ENCODE assay signal across 8 mouse cellular contexts in the genomic region with DNA sequence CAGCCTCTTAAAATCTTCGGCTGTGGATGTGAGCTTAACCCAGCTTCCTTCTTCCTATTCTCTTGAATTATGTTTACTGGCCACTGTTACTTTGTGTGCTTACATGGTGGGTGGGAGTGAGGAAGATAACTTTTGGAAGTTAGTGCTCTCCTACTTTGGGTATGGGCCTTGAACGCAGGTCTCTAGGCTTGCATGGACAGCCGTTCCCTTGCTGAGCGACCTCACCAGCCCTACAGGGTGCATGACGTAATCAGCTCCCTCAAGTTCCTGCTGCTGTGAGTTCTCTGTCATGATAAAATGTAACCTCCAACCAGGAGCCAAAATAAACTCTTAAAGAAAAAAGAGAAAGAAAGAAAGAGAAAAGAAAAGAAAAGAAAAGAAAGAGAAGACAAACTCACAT. TPM values are rescaled to one million over a fixed set of nuclear protein-coding genes. Genes with fewer than 3 reads are reported as not detected.
DNase-seq lines count a peak whose midpoint lies in the region; ATAC-seq lines count a peak whose summit lies in the region.

No protein-coding gene starts in this region.

- H3K4me1 ChIP-seq in midbrain, embryonic 10.5 days, result peaks cover 50% of the 10 kb centered on the region
- peaks cover 33% of the 10 kb centered on the region for H3K4me1 ChIP-seq in midbrain, embryonic 11.5 days (ENCODE audit: control insufficient read depth, insufficient read depth, low read length)
- H3K4me1 ChIP-seq in limb, embryonic 10.5 days, result peaks cover 62% of the 10 kb centered on the region
- peaks cover 33% of the 10 kb centered on the region for H3K4me1 ChIP-seq in stomach, embryonic 16.5 days (ENCODE audit: control insufficient read depth, insufficient read depth, low read length)

- no peak overlapping the region for H3K9ac ChIP-seq in midbrain, embryonic 11.5 days (ENCODE audit: low read length)
- H3K9ac ChIP-seq in stomach, embryonic 16.5 days (ENCODE audit: low read length), result no peak overlapping the region

- H3K36me3 ChIP-seq in midbrain, embryonic 10.5 days, result no peaks in the 10 kb centered on the region
- H3K36me3 ChIP-seq in midbrain, embryonic 11.5 days (ENCODE audit: control insufficient read depth, insufficient read depth, low read length), result no peaks in the 10 kb centered on the region
- H3K36me3 ChIP-seq in limb, embryonic 10.5 days, result no peaks in the 10 kb centered on the region
- no peaks in the 10 kb centered on the region for H3K36me3 ChIP-seq in stomach, embryonic 16.5 days (ENCODE audit: control insufficient read depth, insufficient read depth, low read length)

- H3K27me3 ChIP-seq in midbrain, embryonic 10.5 days (ENCODE audit: low read depth, poor library complexity, severe bottlenecking), result 0 out of 2 replicates have a peak, but pooled peaks cover 4% of the 10 kb centered on the region
- H3K27me3 ChIP-seq in midbrain, embryonic 11.5 days (ENCODE audit: control insufficient read depth, insufficient read depth, low read length), result no peaks in the 10 kb centered on the region
- no peaks in the 10 kb centered on the region for H3K27me3 ChIP-seq in limb, embryonic 10.5 days (ENCODE audit: low read depth, poor library complexity, severe bottlenecking)
- no peaks in the 10 kb centered on the region for H3K27me3 ChIP-seq in stomach, embryonic 16.5 days (ENCODE audit: control insufficient read depth, insufficient read depth, low read length)

- no peak overlapping the region for H3K4me3 ChIP-seq in midbrain, embryonic 10.5 days
- no peak overlapping the region for H3K4me3 ChIP-seq in midbrain, embryonic 11.5 days (ENCODE audit: low read depth, low read length)
- peak overlapping the region; percentile 33; the same call in 1 of the 2 replicates for H3K4me3 ChIP-seq in limb, embryonic 10.5 days
- peak overlapping the region; percentile 22; the same call in 1 of the 2 replicates for H3K4me3 ChIP-seq in stomach, embryonic 16.5 days (replicated peaks; ENCODE audit: low read length)

- no peak for ATAC-seq in midbrain, embryonic 11.5 days (ENCODE audit: low FRiP score)
- no peak for ATAC-seq in stomach, embryonic 16.5 days (ENCODE audit: insufficient read depth, low FRiP score)

- 74% methylated on average over 5 of the region's 5 CpGs for WGBS in midbrain, embryonic 10.5 days
- WGBS in midbrain, embryonic 11.5 days, result 69% methylated on average over 5 of the region's 5 CpGs
- 81% methylated on average over 5 of the region's 5 CpGs for WGBS in limb, embryonic 10.5 days
- 60% methylated on average over 5 of the region's 5 CpGs for WGBS in stomach, embryonic 16.5 days

- H3K4me2 ChIP-seq in midbrain, embryonic 11.5 days, result no peak overlapping the region
- peak overlapping the region; percentile 58 for H3K4me2 ChIP-seq in stomach, embryonic 16.5 days (ENCODE audit: low read depth, low read length)

- peak; percentile 34 for DNase-seq in adrenal gland, postnatal 14 days
- DNase-seq in adrenal gland, postnatal 25 days, result no peak
- DNase-seq in midbrain, embryonic 10.5 days (ENCODE audit: low spot score), result no peak
- DNase-seq in midbrain, embryonic 11.5 days (ENCODE audit: low spot score, missing footprints), result no peak
- DNase-seq in limb, embryonic 10.5 days (ENCODE audit: low spot score), result no peak
- no peak for DNase-seq in c-Kit-positive CD71-positive TER-119-positive erythroid progenitor cells, embryonic 14.5 days (ENCODE audit: low spot score)
- DNase-seq in gastrocnemius, adult 8-10 months (ENCODE audit: low spot score in 2 of 2), result no peak

- H3K27ac ChIP-seq in midbrain, embryonic 10.5 days (replicated peaks), result peak overlapping the region; percentile 43
- no peak overlapping the region for H3K27ac ChIP-seq in midbrain, embryonic 11.5 days (ENCODE audit: low read depth, low read length)
- peak overlapping the region; percentile 68; the same call in 1 of the 2 replicates for H3K27ac ChIP-seq in limb, embryonic 10.5 days
- H3K27ac ChIP-seq in stomach, embryonic 16.5 days (ENCODE audit: low read length), result 0 out of 2 replicates have a peak overlapping the region, but pooled peaks have one; percentile 41

- H3K9me3 ChIP-seq in midbrain, embryonic 10.5 days (replicated peaks), result no peaks in the 10 kb centered on the region
- no peaks in the 10 kb centered on the region for H3K9me3 ChIP-seq in midbrain, embryonic 11.5 days (ENCODE audit: control insufficient read depth, low read length)
- no peaks in the 10 kb centered on the region for H3K9me3 ChIP-seq in limb, embryonic 10.5 days (replicated peaks)
- H3K9me3 ChIP-seq in stomach, embryonic 16.5 days (replicated peaks; ENCODE audit: control insufficient read depth, low read length), result no peaks in the 10 kb centered on the region

RNA-seq across cellular contexts. Expression of a gene that starts 13.9 kb away (rescaled TPM):
- 0.34 and 0.44 TPM in 2 replicates for total RNA-seq in adrenal gland, postnatal 14 days (2021)
- total RNA-seq in adrenal gland, postnatal 25 days (2021), result 0.52 and 0.79 TPM in 2 replicates
- 0.39 and 0.58 TPM in 2 replicates for polyA plus RNA-seq in midbrain, embryonic 10.5 days (2016; fragmentation: Nextera tagmentation; extraction: Ambion mirVana)
- polyA plus RNA-seq in midbrain, embryonic 11.5 days (2014; fragmentation: Nextera tagmentation; extraction: Ambion mirVana), result 0.96 and 0.98 TPM in 2 replicates
- 0.11 and 0.85 TPM in 2 replicates for polyA plus RNA-seq in limb, embryonic 10.5 days (2016; fragmentation: Nextera tagmentation; extraction: Ambion mirVana)
- 0.35 and 0.67 TPM in 2 replicates for polyA plus RNA-seq in stomach, embryonic 16.5 days (2015; fragmentation: Nextera tagmentation; extraction: Ambion mirVana)
- under 1 TPM; 0.34 to 0.46 (median 0.39) TPM for total RNA-seq in gastrocnemius, adult 8-10 months (2022)

RNA-seq across cellular contexts. Expression of a gene that starts 17.7 kb away (rescaled TPM):
- total RNA-seq in adrenal gland, postnatal 14 days (2021), result 2.3 and 3.8 TPM in 2 replicates
- total RNA-seq in adrenal gland, postnatal 25 days (2021), result 4.0 and 4.3 TPM in 2 replicates
- polyA plus RNA-seq in midbrain, embryonic 10.5 days (2016; fragmentation: Nextera tagmentation; extraction: Ambion mirVana), result 11.8 and 12.0 TPM in 2 replicates
- 11.4 and 12.0 TPM in 2 replicates for polyA plus RNA-seq in midbrain, embryonic 11.5 days (2014; fragmentation: Nextera tagmentation; extraction: Ambion mirVana)
- polyA plus RNA-seq in limb, embryonic 10.5 days (2016; fragmentation: Nextera tagmentation; extraction: Ambion mirVana), result 10.1 and 10.2 TPM in 2 replicates
- 7.2 and 7.6 TPM in 2 replicates for polyA plus RNA-seq in stomach, embryonic 16.5 days (2015; fragmentation: Nextera tagmentation; extraction: Ambion mirVana)
- total RNA-seq in gastrocnemius, adult 8-10 months (2022), result 1 to 10 TPM in 3 of 4 experiments, under 1 TPM in 1; 0.75 to 1.3 (median 1.2) TPM

RNA-seq across cellular contexts. Expression of a gene that starts 25.7 kb away (rescaled TPM):
- 14.7 and 15.1 TPM in 2 replicates for total RNA-seq in adrenal gland, postnatal 14 days (2021)
- 19.1 and 26.4 TPM in 2 replicates for total RNA-seq in adrenal gland, postnatal 25 days (2021)
- polyA plus RNA-seq in midbrain, embryonic 10.5 days (2016; fragmentation: Nextera tagmentation; extraction: Ambion mirVana), result 7.2 and 7.9 TPM in 2 replicates
- polyA plus RNA-seq in midbrain, embryonic 11.5 days (2014; fragmentation: Nextera tagmentation; extraction: Ambion mirVana), result 8.6 and 9.0 TPM in 2 replicates
- 4.1 and 6.0 TPM in 2 replicates for polyA plus RNA-seq in limb, embryonic 10.5 days (2016; fragmentation: Nextera tagmentation; extraction: Ambion mirVana)
- polyA plus RNA-seq in stomach, embryonic 16.5 days (2015; fragmentation: Nextera tagmentation; extraction: Ambion mirVana), result 12.3 and 13.7 TPM in 2 replicates
- total RNA-seq in gastrocnemius, adult 8-10 months (2022), result 1 to 10 TPM; 2.7 to 3.9 (median 3.2) TPM

Comparison
In these comparisons a context has a peak if more than half of its experiments do, and no peak if none do; other contexts are left out.
1. H3K4me3 ChIP-seq: peak in limb, embryonic 10.5 days (single experiment) and stomach, embryonic 16.5 days (single experiment); none in midbrain, embryonic 10.5 days (single experiment) and midbrain, embryonic 11.5 days (single experiment).